Mouse (Mus musculus): ENCODE data around the gene Ints1.

GRCm38 (mm10) chr5:139730712-139731486 lies 44.6 kb downstream of the Ints1 start:
- no peak for TF ChIP-seq TAL1 (IDR thresholded peaks at IDR 0.05; ENCODE audit: low read length)
- no peak for TF ChIP-seq USF1 (IDR thresholded peaks at IDR 0.05; ENCODE audit: low read depth, low read length)
- TF ChIP-seq SIN3A (IDR thresholded peaks at IDR 0.05; ENCODE audit: low read length): no peak
- no peak for TF ChIP-seq MAX (IDR thresholded peaks at IDR 0.05; ENCODE audit: low read length)
- TF ChIP-seq CTCF (IDR thresholded peaks at IDR 0.05 in 2 of 3, conservative IDR thresholded peaks at IDR 0.05 in 1 of 3; ENCODE audit: control insufficient read depth in 1 of 3, insufficient read depth in 1 of 3, low read depth in 2 of 3, low read length in 3 of 3, poor library complexity in 1 of 3, severe bottlenecking in 1 of 3): no peak
- TF ChIP-seq ZKSCAN1 (IDR thresholded peaks at IDR 0.05; ENCODE audit: low read depth, low read length): no peak
- no peak for TF ChIP-seq POLR2A (IDR thresholded peaks at IDR 0.05; ENCODE audit: control insufficient read depth in 1 of 2, insufficient read depth in 1 of 2, low read depth in 1 of 2, low read length in 2 of 2, poor library complexity in 1 of 2)
- TF ChIP-seq EP300 (IDR thresholded peaks at IDR 0.05; ENCODE audit: low read depth in 1 of 2, low read length in 2 of 2): no peak
- TF ChIP-seq GATA1 (IDR thresholded peaks at IDR 0.05; ENCODE audit: low read depth, low read length): no peak
- TF ChIP-seq CHD2 (IDR thresholded peaks at IDR 0.05; ENCODE audit: low read length): no peak
- no peak for TF ChIP-seq CHD1 (IDR thresholded peaks at IDR 0.05; ENCODE audit: low read depth, low read length)
- no peak for TF ChIP-seq TCF12 (IDR thresholded peaks at IDR 0.05; ENCODE audit: low read depth, low read length)
- TF ChIP-seq USF2 (IDR thresholded peaks at IDR 0.05; ENCODE audit: borderline replicate concordance in 1 of 2, insufficient read depth in 1 of 2, low read depth in 1 of 2, low read length in 2 of 2): no peak

Data from MEL (cell line).